In the genomic region with DNA sequence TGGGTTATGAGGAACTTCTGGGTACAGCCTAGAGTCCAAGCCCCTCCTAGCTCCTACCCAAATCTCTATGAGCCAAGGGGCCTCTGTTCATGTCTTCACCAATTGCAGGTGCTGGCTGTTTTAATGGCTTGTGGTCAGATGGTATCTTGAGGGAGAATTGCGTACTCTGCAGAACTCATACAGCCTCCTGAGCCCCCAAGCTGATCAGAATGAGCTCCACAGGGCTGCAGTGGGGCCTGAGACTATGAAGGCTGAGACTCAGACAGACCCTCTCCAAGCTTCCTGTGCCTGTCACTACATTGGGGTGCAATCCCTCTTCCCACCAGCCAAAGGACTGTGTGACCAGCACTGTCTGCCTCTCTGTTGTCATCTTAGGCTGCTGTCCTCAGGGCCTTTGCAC, we compare ENCODE assay signal across 10 mouse cellular contexts. TPM values are rescaled to one million over a fixed set of nuclear protein-coding genes. Genes with fewer than 3 reads are reported as not detected.
DNase-seq lines count a peak whose midpoint lies in the region; ATAC-seq lines count a peak whose summit lies in the region.
"Had no signal": no experiment of that assay in that cellular context is flagged by ENCODE, and none has a peak within 500 bp of the region (broad histone marks: within the 10 kb centered on the region; RNA-seq: fewer than 3 reads in every experiment).

No protein-coding gene starts in this region.

- no peak overlapping the region for H3K4me3 ChIP-seq in embryonic facial prominence, embryonic 10.5 days
- no peak overlapping the region for H3K4me3 ChIP-seq in hindbrain, embryonic 11.5 days (ENCODE audit: low read depth, low read length)
- H3K4me3 ChIP-seq in midbrain, embryonic 11.5 days (ENCODE audit: low read depth, low read length): no peak overlapping the region

- intact Hi-C loops in left cerebral cortex, postnatal 25 days (cut with DNase I): no loop called here

- no peak for ATAC-seq in hindbrain, embryonic 11.5 days (ENCODE audit: low FRiP score)
- ATAC-seq in midbrain, embryonic 11.5 days (ENCODE audit: low FRiP score): no peak

- peaks cover 39% of the 10 kb centered on the region for H3K4me1 ChIP-seq in embryonic facial prominence, embryonic 10.5 days
- H3K4me1 ChIP-seq in hindbrain, embryonic 11.5 days (replicated peaks; ENCODE audit: control insufficient read depth, insufficient read depth, low read length): peaks cover 17% of the 10 kb centered on the region
- H3K4me1 ChIP-seq in midbrain, embryonic 11.5 days (ENCODE audit: control insufficient read depth, insufficient read depth, low read length): peaks cover 31% of the 10 kb centered on the region

- no peak overlapping the region for H3K9ac ChIP-seq in hindbrain, embryonic 11.5 days (ENCODE audit: low read depth, low read length)
- no peak overlapping the region for H3K9ac ChIP-seq in midbrain, embryonic 11.5 days (ENCODE audit: low read length)

- no peaks in the 10 kb centered on the region for H3K36me3 ChIP-seq in embryonic facial prominence, embryonic 10.5 days (replicated peaks)
- no peaks in the 10 kb centered on the region for H3K36me3 ChIP-seq in hindbrain, embryonic 11.5 days (ENCODE audit: control insufficient read depth, insufficient read depth, low read length)
- no peaks in the 10 kb centered on the region for H3K36me3 ChIP-seq in midbrain, embryonic 11.5 days (ENCODE audit: control insufficient read depth, insufficient read depth, low read length)

- DNase-seq in kidney, adult 18-20 months: peak; percentile 43
- DNase-seq in kidney, postnatal 14 days: no peak
- no peak for DNase-seq in embryonic facial prominence, embryonic 10.5 days (ENCODE audit: low spot score)
- DNase-seq in hindbrain, embryonic 11.5 days (ENCODE audit: low spot score): no peak
- no peak for DNase-seq in midbrain, embryonic 11.5 days (ENCODE audit: low spot score, missing footprints)
- no peak for DNase-seq in thymus, postnatal 10 days (ENCODE audit: low spot score in 2 of 2)
- no peak for DNase-seq in left cerebral cortex, postnatal 25 days (ENCODE audit: low spot score in 2 of 2)
- no peak for DNase-seq in adrenal gland, postnatal 36 days

- peaks cover 42% of the 10 kb centered on the region for H3K27me3 ChIP-seq in embryonic facial prominence, embryonic 10.5 days (replicated peaks; ENCODE audit: low read depth, poor library complexity, severe bottlenecking)
- no peaks in the 10 kb centered on the region; the same call in 1 of the 2 replicates for H3K27me3 ChIP-seq in hindbrain, embryonic 11.5 days (ENCODE audit: control insufficient read depth, insufficient read depth, low read length)
- H3K27me3 ChIP-seq in midbrain, embryonic 11.5 days (ENCODE audit: control insufficient read depth, insufficient read depth, low read length): no peaks in the 10 kb centered on the region; the same call in 1 of the 2 replicates

- no peak overlapping the region for H3K4me2 ChIP-seq in hindbrain, embryonic 11.5 days (replicated peaks; ENCODE audit: low read depth, low read length)
- H3K4me2 ChIP-seq in midbrain, embryonic 11.5 days: no peak overlapping the region

- H3K27ac ChIP-seq in embryonic facial prominence, embryonic 10.5 days (replicated peaks): peak overlapping the region; percentile 88
- peak overlapping the region; percentile 85 for H3K27ac ChIP-seq in hindbrain, embryonic 11.5 days (ENCODE audit: low read depth, low read length)
- peak overlapping the region; percentile 97 for H3K27ac ChIP-seq in midbrain, embryonic 11.5 days (ENCODE audit: low read depth, low read length)
- H3K27ac ChIP-seq: macrophage had no signal

- 84% methylated on average over 1 of the region's 1 CpGs for WGBS in embryonic facial prominence, embryonic 10.5 days
- WGBS in hindbrain, embryonic 11.5 days: 81% methylated on average over 1 of the region's 1 CpGs
- WGBS in midbrain, embryonic 11.5 days: 88% methylated on average over 1 of the region's 1 CpGs

- H3K9me3 ChIP-seq in embryonic facial prominence, embryonic 10.5 days: no peaks in the 10 kb centered on the region
- H3K9me3 ChIP-seq in hindbrain, embryonic 11.5 days (ENCODE audit: control insufficient read depth, low read length): no peaks in the 10 kb centered on the region
- H3K9me3 ChIP-seq in midbrain, embryonic 11.5 days (ENCODE audit: control insufficient read depth, low read length): 0 out of 2 replicates have a peak, but pooled peaks cover 3% of the 10 kb centered on the region

RNA-seq across cellular contexts. Expression of a gene that starts 19.5 kb away (rescaled TPM):
- not detected in 2 replicates for polyA plus RNA-seq in embryonic facial prominence, embryonic 10.5 days (2016; fragmentation: Nextera tagmentation; extraction: Ambion mirVana)
- polyA plus RNA-seq in hindbrain, embryonic 11.5 days (2014; fragmentation: Nextera tagmentation; extraction: Ambion mirVana): not detected in 2 replicates
- not detected in 2 replicates for polyA plus RNA-seq in midbrain, embryonic 11.5 days (2014; fragmentation: Nextera tagmentation; extraction: Ambion mirVana)
- total RNA-seq in left cerebral cortex, postnatal 25 days (2021): not detected
- total RNA-seq in adrenal gland, postnatal 36 days (2021): 100 to 1,000 TPM; 816 to 818 TPM
- total RNA-seq: hematopoietic stem cell, adult 5-6 weeks had no signal
- polyA plus RNA-seq: macrophage had no signal

RNA-seq across cellular contexts. Expression of a gene that starts 46.3 kb away (rescaled TPM):
- not detected in 2 replicates for polyA plus RNA-seq in embryonic facial prominence, embryonic 10.5 days (2016; fragmentation: Nextera tagmentation; extraction: Ambion mirVana)
- polyA plus RNA-seq in hindbrain, embryonic 11.5 days (2014; fragmentation: Nextera tagmentation; extraction: Ambion mirVana): 0.33 TPM in 1 of 2 replicates, not detected in the other
- polyA plus RNA-seq in midbrain, embryonic 11.5 days (2014; fragmentation: Nextera tagmentation; extraction: Ambion mirVana): 0.46 and 0.55 TPM in 2 replicates
- total RNA-seq in left cerebral cortex, postnatal 25 days (2021): not detected
- 1 to 10 TPM; 1.6 to 4.9 TPM for total RNA-seq in adrenal gland, postnatal 36 days (2021)

RNA-seq across cellular contexts. Expression of a gene that starts 53.1 kb away (rescaled TPM):
- polyA plus RNA-seq in embryonic facial prominence, embryonic 10.5 days (2016; fragmentation: Nextera tagmentation; extraction: Ambion mirVana): 0.07 and 0.09 TPM in 2 replicates
- polyA plus RNA-seq in hindbrain, embryonic 11.5 days (2014; fragmentation: Nextera tagmentation; extraction: Ambion mirVana): 0.06 TPM in 2 replicates
- 0.08 TPM in 1 of 2 replicates, not detected in the other for polyA plus RNA-seq in midbrain, embryonic 11.5 days (2014; fragmentation: Nextera tagmentation; extraction: Ambion mirVana)
- total RNA-seq in left cerebral cortex, postnatal 25 days (2021): under 1 TPM in 1 of 2 experiments, not detected in 1; 0.14 TPM
- total RNA-seq in adrenal gland, postnatal 36 days (2021): under 1 TPM; 0.10 TPM
- total RNA-seq: hematopoietic stem cell, adult 5-6 weeks had no signal
- polyA plus RNA-seq: macrophage had no signal
